Mouse (Mus musculus): ENCODE data around the gene Olfr884.

Gene Olfr884

DNA sequence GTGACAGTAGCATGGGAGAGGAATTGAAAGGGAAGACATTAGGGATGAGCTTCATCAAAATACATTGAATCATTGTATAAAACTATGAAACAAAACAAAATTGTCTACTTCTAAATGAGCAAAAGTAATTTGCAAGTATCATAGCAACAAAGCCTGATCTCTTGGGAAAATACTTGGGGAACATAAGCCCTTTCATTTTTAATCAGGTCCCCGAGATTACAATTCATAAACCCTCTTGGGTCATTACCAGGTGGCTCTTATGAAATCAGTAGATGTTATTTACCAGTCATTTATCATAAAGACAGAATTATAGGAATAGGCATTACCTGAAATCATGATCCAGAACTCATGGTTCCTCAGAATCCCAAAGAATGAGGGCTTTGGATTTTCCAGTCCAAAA lies at the start of gene Olfr884:
TSS of gene Olfr884 (plus strand) at position 301 of the 400 bp plus-strand sequence.
- no peak for DNase-seq (ENCODE audit: low spot score)

GRCm38 (mm10) chr9:37998581-37999204 lies 47.7 kb upstream of the Olfr884 start:
- DNase-seq (ENCODE audit: low spot score) = no peak

DNA sequence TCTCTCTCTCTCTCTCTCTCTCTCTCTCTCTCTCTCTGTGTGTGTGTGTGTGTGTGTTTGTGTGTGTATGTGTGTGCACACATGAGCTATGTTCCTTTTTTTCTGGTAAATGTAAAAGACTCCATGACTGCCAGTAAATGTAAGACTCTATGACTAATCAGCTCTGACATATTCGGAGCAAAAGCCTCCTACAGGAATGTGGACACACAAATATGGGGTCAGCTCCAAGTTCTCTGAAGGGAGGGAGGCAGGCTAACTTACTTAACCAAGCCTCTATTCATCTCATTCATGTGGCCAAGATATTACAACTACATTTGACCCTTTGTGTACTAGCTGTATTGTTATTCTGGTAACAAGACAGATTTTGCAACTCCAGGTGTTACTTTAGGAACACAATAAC lies 46.3 kb upstream of the Olfr884 start:
- DNase-seq (ENCODE audit: low spot score) = no peak

GRCm38 (mm10) chr9:38025508-38025907 lies 20.8 kb upstream of the Olfr884 start, which contains the start of gene Olfr883:
TSS of gene Olfr883 (plus strand) at chr9:38025808.
- DNase-seq (ENCODE audit: low spot score) = no peak

DNA sequence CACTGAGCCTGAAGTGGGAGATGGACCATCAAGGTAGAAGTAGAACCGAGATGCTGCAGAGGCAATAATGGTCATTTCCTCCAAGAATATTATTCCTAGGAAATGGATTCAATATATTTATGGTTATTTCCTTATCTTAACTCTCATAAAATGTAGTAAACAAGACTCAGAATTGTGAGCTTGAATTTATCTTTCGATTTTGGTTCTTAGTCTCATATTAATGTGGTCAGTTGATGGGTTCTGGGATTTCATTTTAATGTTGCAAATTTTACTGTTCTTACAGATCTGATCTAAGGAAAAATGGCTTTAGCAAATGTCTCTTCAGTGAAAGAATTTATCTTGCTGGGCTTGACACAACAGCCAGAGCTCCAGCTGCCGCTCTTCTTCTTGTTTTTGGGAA lies 14.7 kb downstream of the Olfr884 start, which contains the start of gene Olfr885:
TSS of gene Olfr885 (plus strand) at position 301 of the 400 bp plus-strand sequence.
- no peak for DNase-seq (ENCODE audit: low spot score)

DNA sequence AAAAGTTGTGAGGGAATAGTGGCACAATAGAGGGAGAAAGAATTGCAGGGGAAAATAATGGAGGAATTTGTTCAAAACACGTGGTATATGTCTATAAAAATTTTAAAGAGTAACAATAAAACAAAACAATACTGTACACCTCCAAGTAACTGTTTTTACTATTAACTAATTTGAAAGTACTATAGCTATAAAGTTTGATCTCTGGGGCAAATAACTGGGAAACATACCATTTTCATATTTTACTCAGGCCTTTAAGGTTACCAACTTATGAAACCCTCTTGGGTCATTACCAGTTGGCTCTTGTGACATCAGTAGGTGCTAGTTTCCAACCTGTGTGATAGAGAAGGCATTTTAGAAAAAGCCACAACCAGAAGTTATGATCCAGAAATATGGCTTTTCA lies 37.4 kb downstream of the Olfr884 start, which contains the start of gene Olfr887:
TSS of gene Olfr887 (plus strand) at position 301 of the 400 bp plus-strand sequence.
- DNase-seq (ENCODE audit: low spot score) = no peak

Data from left cerebral cortex, adult 11 months (tissue).